Mouse (Mus musculus): ENCODE data around the gene Jak3.

- TF ChIP-seq POLR2A (IDR thresholded peaks at IDR 0.05; ENCODE audit: insufficient read depth, low read depth, low read length), result no peak
- TF ChIP-seq CTCF (IDR thresholded peaks at IDR 0.05; ENCODE audit: insufficient read depth, low read depth, low read length), result no peak
Observed at GRCm38 (mm10) chr8:71701414-71702086, 25.5 kb downstream of the Jak3 start, which contains the start of gene B3gnt3.
